Mouse (Mus musculus) CH12.LX (cell line): ENCODE measurements at regions not wholly inside any gene's neighbourhood (a gene's known extent, or its start where the extent isn't known, plus 50 kb on each side); places are given as distances from the start of the nearest gene placed in this dataset.

Experiments used
- BHLHE40 ChIP-seq: IDR thresholded peaks from 2 replicates; pipeline ENCODE4 v1.6.1; 2011; ENCODE audit warnings: mild to moderate bottlenecking, low read depth, low read length, improper control_type of control experiment
- CTCF ChIP-seq, 2 experiments: IDR thresholded peaks in 1 of 2; conservative IDR thresholded peaks in 1 of 2; 2 replicates each; pipeline ENCODE4 v1.5.1; 2011 to 2012; ENCODE audit warnings: low read depth in 2 of 2, low read length in 2 of 2, improper control_type of control experiment in 1 of 2, inconsistent platforms in 1 of 2, mild to moderate bottlenecking in 1 of 2, moderate library complexity in 1 of 2
- E2F4 ChIP-seq: IDR thresholded peaks from 2 replicates; pipeline ENCODE4 v1.6.1; 2011; ENCODE audit warnings: low read depth, low read length, improper control_type of control experiment; ENCODE audit not compliant: insufficient replicate concordance
- EP300 ChIP-seq: IDR thresholded peaks from 2 replicates; pipeline ENCODE4 v1.6.1; 2011; ENCODE audit warnings: low read length, improper control_type of control experiment
- GABPA ChIP-seq: IDR thresholded peaks from 2 replicates; pipeline ENCODE4 v1.6.1; 2012; ENCODE audit warnings: low read depth, low read length, improper control_type of control experiment, inconsistent platforms; ENCODE audit not compliant: insufficient replicate concordance
- HCFC1 ChIP-seq: IDR thresholded peaks from 2 replicates; pipeline ENCODE4 v1.6.1; 2012; ENCODE audit warnings: low read depth, mild to moderate bottlenecking, inconsistent platforms, low read length, improper control_type of control experiment
- MAFK ChIP-seq: IDR thresholded peaks from 2 replicates; pipeline ENCODE4 v1.6.1; 2011; ENCODE audit warnings: low read length, improper control_type of control experiment; ENCODE audit not compliant: insufficient replicate concordance
- MAZ ChIP-seq: IDR thresholded peaks from 2 replicates; pipeline ENCODE4 v1.6.1; 2012; ENCODE audit warnings: low read depth, mild to moderate bottlenecking, inconsistent platforms, low read length, improper control_type of control experiment, moderate library complexity
- MYC ChIP-seq: IDR thresholded peaks from 2 replicates; pipeline ENCODE4 v1.6.1; 2011; ENCODE audit warnings: low read depth, mild to moderate bottlenecking, improper control_type of control experiment, low read length
- POLR2A ChIP-seq: IDR thresholded peaks from 2 replicates; pipeline ENCODE4 v1.6.1; 2011; ENCODE audit warnings: low read depth, mild to moderate bottlenecking, improper control_type of control experiment, low read length
- RAD21 ChIP-seq: IDR thresholded peaks from 2 replicates; pipeline ENCODE4 v1.6.1; 2011; ENCODE audit warnings: low read depth, mild to moderate bottlenecking, low read length, improper control_type of control experiment, moderate library complexity
- SIN3A ChIP-seq: IDR thresholded peaks from 2 replicates; pipeline ENCODE4 v1.6.1; 2012; ENCODE audit warnings: low read length, improper control_type of control experiment, inconsistent platforms
- SMC3 ChIP-seq: IDR thresholded peaks from 2 replicates; pipeline ENCODE4 v1.6.1; 2011; ENCODE audit warnings: low read depth, low read length, improper control_type of control experiment

- no peak for TF ChIP-seq POLR2A
- no peak for TF ChIP-seq CTCF (conservative IDR thresholded peaks at IDR 0.05 in 1 of 2, IDR thresholded peaks at IDR 0.05 in 1 of 2; ENCODE audit: low read depth in 2 of 2, low read length in 2 of 2)
- no peak for TF ChIP-seq MAZ
- no peak for TF ChIP-seq MYC
- no peak for TF ChIP-seq EP300
- TF ChIP-seq RAD21: no peak
- no peak for TF ChIP-seq GABPA
- no peak for TF ChIP-seq E2F4
- no peak for TF ChIP-seq HCFC1
- TF ChIP-seq BHLHE40: no peak
- no peak for TF ChIP-seq SMC3
- TF ChIP-seq MAFK: no peak
- no peak for TF ChIP-seq SIN3A
Observed at GRCm38 (mm10) chr14:66494518-66494923, 485.5 kb upstream of the Gulo start.
